Mouse (Mus musculus): ENCODE data around the gene Srsf4. TPM values are rescaled to one million over a fixed set of nuclear protein-coding genes. Genes with fewer than 3 reads are reported as not detected.
A peak's percentile ranks its signal among the peaks of the same experiment; 100 is the strongest.

The Srsf4 gene
- polyA plus RNA-seq, 1 experiment from 2014 or later = 131 TPM

DNA sequence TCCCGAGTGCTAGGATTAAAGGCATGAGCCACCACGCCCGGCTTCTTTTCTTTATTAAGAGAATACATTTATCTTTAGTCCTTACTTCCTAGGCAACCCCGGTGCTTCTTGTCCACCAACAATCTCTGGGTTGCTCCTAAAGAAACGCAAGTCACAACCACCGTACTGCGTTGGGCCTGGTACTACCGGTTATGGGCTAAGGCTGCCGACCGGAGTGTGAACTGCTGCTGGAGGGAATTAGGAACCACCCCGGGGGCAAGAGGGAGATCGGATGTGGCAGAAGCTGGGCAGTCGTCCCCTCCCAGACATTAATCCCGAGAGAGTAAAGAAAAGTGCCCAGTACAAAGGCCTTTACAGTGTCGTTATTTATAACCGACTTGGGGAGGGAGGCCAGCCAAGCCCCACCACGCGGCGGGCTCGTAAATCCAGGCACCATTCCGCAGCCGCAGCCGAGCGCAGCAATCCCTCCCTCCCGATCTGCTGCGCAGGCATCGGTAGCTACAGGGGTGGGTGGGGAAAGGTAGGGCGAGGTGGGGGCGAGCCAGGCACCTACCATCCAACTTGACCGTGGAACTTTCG is 41.6 kb downstream of the Srsf4 start:
- TF ChIP-seq CTCF (IDR thresholded peaks at IDR 0.05; ENCODE audit: low read depth) = no peak
- H3K9ac ChIP-seq = peak overlapping the region; percentile 40
- H3K27ac ChIP-seq (ENCODE audit: low read depth) = no peak overlapping the region
- 5% methylated on average over 31 of the region's 31 CpGs for WGBS
- H3K4me1 ChIP-seq (ENCODE audit: insufficient read depth) = peaks cover 11% of the 10 kb centered on the region; the same call in 1 of the 2 replicates
- DNase-seq (peak; percentile 67), ATAC-seq (ENCODE audit: insufficient read depth) (no peak)
- H3K4me3 ChIP-seq (ENCODE audit: low read depth, low read length) = peak overlapping the region; percentile 26
- H3K4me2 ChIP-seq = peak overlapping the region; percentile 65
- H3K27me3 ChIP-seq (ENCODE audit: insufficient read depth, low read length) = peaks cover 56% of the 10 kb centered on the region
- H3K36me3 ChIP-seq (ENCODE audit: insufficient read depth) = no peaks in the 10 kb centered on the region
- no peaks in the 10 kb centered on the region for H3K9me3 ChIP-seq (ENCODE audit: low read depth, low read length)

DNA sequence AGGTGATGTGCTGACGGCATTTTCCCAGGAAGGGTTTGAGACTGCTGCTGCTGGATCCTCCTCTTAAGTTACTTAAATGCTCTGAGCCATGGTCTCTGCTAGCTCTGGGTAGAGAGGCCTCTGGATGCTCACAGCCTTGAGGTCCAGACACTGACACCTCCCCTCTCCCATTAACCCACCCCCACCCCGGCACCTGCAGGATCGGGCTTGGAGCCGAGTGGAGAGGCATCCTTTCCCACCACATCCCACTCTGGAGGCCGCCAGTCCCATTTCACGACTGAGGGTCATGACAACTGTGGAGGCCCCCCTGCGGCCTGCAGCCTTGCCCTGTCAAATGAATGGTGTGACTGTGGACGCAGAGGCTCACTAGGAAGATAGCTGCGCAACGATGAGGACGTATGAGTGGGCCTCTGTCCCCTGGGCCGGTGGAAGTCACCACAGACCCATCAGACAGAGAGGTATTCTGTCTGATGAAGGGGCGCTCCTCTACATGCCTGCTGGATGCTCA is 42.5 kb downstream of the Srsf4 start:
- H3K4me3 ChIP-seq (ENCODE audit: low read depth, low read length) = peak overlapping the region; percentile 26
- no peaks in the 10 kb centered on the region for H3K9me3 ChIP-seq (ENCODE audit: low read depth, low read length)
- peak overlapping the region; percentile 65 for H3K4me2 ChIP-seq
- no peak for DNase-seq
- ATAC-seq (ENCODE audit: insufficient read depth) = no peak
- peaks cover 7% of the 10 kb centered on the region; the same call in 1 of the 2 replicates for H3K4me1 ChIP-seq (ENCODE audit: insufficient read depth)
- 23% methylated on average over 13 of the region's 13 CpGs for WGBS
- no peaks in the 10 kb centered on the region for H3K36me3 ChIP-seq (ENCODE audit: insufficient read depth)
- no peak overlapping the region for H3K27ac ChIP-seq (ENCODE audit: low read depth)
- no peak overlapping the region for H3K9ac ChIP-seq
- H3K27me3 ChIP-seq (ENCODE audit: insufficient read depth, low read length) = peaks cover 64% of the 10 kb centered on the region
- no peak for TF ChIP-seq CTCF (IDR thresholded peaks at IDR 0.05; ENCODE audit: low read depth)

DNA sequence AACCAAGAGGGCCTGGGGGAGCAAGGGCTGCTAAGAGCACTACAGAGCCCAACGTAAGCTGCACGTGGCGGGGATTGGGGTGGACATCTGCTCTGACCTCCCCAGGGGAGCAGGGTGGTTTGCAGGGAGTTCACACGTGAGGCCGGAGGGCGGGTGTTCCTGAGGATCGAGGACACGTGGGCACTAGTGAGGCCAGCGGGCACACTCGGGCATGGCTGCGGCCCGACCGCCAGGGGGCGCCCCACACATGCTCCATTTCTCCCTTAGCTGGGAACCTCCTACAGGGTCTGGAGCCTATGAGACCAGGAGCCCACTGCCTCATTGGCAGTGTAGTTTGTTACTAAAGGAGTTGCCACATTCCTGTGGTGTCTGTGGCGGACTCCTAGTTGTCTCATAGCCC is 43.0 kb downstream of the Srsf4 start:
- WGBS = 12% methylated on average over 15 of the region's 15 CpGs
- no peak overlapping the region for H3K4me3 ChIP-seq (ENCODE audit: low read depth, low read length)
- H3K9me3 ChIP-seq (ENCODE audit: low read depth, low read length) = no peaks in the 10 kb centered on the region
- peaks cover 7% of the 10 kb centered on the region; the same call in 1 of the 2 replicates for H3K4me1 ChIP-seq (ENCODE audit: insufficient read depth)
- ATAC-seq (ENCODE audit: insufficient read depth) (peak; percentile 18; the same call in 1 of the 2 replicates), DNase-seq (peak; percentile 79)
- no peak overlapping the region for H3K4me2 ChIP-seq
- TF ChIP-seq CTCF (IDR thresholded peaks at IDR 0.05; ENCODE audit: low read depth) = peak; percentile 91
- H3K9ac ChIP-seq = no peak overlapping the region
- peaks cover 67% of the 10 kb centered on the region for H3K27me3 ChIP-seq (ENCODE audit: insufficient read depth, low read length)
- no peaks in the 10 kb centered on the region for H3K36me3 ChIP-seq (ENCODE audit: insufficient read depth)
- H3K27ac ChIP-seq (ENCODE audit: low read depth) = no peak overlapping the region

DNA sequence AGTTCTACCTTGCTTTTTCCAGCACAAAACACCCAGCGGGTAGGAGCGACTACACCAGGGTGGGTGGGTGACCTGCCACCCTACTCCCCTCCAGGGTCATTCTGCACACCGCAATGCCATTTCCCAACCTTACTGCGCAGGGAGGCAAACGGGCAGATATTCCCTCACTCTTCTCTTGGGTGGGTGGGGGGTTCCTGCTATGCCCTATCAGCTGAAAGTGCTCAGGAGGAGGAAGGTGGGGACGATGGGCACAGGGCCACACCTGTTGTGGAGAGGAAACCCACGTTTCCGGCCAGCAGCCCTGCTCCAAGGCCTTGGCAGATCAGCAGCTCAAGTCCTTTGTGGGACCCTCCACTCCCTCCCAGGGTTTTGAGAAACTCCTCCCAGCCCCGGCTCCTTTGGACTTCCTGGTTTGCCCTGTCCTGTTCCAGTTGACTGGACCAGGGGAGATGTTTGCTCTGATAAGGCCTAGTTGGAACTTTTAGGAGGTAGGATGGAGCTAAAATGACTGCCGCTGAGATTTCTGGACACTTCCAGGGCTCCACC is 43.7 kb downstream of the Srsf4 start:
- WGBS = 67% methylated on average over 10 of the region's 10 CpGs
- Histone ChIP-seq H3K27me3 (ENCODE audit: insufficient read depth, low read length) (peaks cover 71% of the 10 kb centered on the region), H3K9ac (no peak overlapping the region), H3K27ac (ENCODE audit: low read depth) (no peak overlapping the region), H3K4me3 (ENCODE audit: low read depth, low read length) (no peak overlapping the region), H3K4me2 (no peak overlapping the region), H3K4me1 (ENCODE audit: insufficient read depth) (peaks cover 9% of the 10 kb centered on the region), H3K36me3 (ENCODE audit: insufficient read depth) (no peaks in the 10 kb centered on the region), H3K9me3 (ENCODE audit: low read depth, low read length) (no peaks in the 10 kb centered on the region)
- no peak for TF ChIP-seq CTCF (IDR thresholded peaks at IDR 0.05; ENCODE audit: low read depth)
- no peak for ATAC-seq (ENCODE audit: insufficient read depth)
- no peak for DNase-seq

DNA sequence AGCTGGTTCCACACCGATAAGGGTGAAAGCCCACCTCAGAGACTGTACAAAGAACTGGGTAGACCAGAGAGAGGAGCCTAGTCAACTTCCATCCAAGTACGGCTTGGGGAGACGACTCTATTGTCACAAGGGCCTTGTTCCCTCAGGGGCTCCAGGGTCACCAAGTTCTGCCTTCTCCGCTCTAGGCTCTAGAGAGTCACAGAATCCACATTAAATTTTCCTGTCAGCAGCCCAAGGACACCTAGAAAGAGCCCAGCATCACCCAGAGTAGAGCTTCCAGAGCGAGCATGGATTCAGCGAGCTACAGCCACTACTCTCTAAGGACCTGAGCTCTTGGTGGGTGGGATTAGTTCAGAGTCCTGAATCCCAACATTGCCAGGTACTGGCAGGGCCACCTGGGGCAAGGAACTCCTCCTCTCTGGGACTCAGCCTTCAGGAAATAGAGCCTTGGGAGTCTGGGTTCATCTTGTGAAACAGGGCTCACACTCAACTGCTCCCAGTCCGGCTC is 44.7 kb downstream of the Srsf4 start:
- H3K4me2 ChIP-seq = no peak overlapping the region
- ATAC-seq (ENCODE audit: insufficient read depth) = no peak
- DNase-seq = no peak
- 63% methylated on average over 7 of the region's 7 CpGs for WGBS
- peaks cover 7% of the 10 kb centered on the region for H3K36me3 ChIP-seq (ENCODE audit: insufficient read depth)
- H3K4me3 ChIP-seq (ENCODE audit: low read depth, low read length) = no peak overlapping the region
- no peak overlapping the region for H3K9ac ChIP-seq
- TF ChIP-seq CTCF (IDR thresholded peaks at IDR 0.05; ENCODE audit: low read depth) = no peak
- H3K9me3 ChIP-seq (ENCODE audit: low read depth, low read length) = no peaks in the 10 kb centered on the region
- H3K27ac ChIP-seq (ENCODE audit: low read depth) = peak overlapping the region; percentile 21; the same call in 1 of the 2 replicates
- H3K4me1 ChIP-seq (ENCODE audit: insufficient read depth) = peaks cover 11% of the 10 kb centered on the region
- peaks cover 76% of the 10 kb centered on the region for H3K27me3 ChIP-seq (ENCODE audit: insufficient read depth, low read length)

DNA sequence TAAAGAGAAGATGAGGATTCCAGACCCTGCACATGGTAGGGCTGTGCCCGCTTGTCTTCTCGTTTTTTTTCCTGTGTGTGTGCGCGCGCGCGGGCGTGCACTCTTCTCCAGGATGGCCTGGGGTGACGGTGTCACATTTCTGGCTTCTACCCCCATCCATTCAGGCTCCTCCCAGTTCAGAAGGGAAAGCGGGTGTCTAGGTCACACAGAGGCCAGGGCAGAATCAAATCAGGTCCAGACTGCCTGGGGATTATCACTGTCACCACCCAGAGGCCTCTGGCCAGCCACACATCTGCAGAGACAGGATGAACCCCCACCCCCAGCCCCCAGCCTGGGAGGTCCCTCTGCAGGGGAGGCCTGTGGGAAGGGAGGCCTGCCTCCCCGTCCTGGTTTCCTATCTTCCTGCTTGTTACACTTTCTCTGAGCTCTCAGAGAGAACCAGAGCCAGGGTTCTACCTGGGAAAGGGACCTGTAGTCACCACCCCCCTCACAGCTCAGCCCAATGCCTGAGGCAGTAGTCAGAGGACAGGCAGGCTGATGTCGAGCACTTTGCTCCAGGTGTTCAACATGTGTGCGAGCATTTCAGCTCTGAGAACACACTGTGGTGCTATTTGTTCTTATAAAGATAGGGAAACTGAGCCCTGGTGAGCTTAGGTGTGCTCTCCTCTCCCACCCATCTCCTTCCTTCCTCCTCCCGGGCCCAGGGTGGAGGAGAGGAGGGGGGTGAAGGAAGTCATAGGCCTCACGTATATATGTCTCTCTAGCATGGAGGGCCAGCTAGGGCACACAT is 45.5 kb downstream of the Srsf4 start:
- no peak for TF ChIP-seq CTCF (IDR thresholded peaks at IDR 0.05; ENCODE audit: low read depth)
- DNase-seq (peak; percentile 64), ATAC-seq (ENCODE audit: insufficient read depth) (peak; percentile 47; the same call in 1 of the 2 replicates)
- peaks cover 11% of the 10 kb centered on the region for H3K4me1 ChIP-seq (ENCODE audit: insufficient read depth)
- H3K27ac ChIP-seq (ENCODE audit: low read depth) = peak overlapping the region; percentile 21; the same call in 1 of the 2 replicates
- H3K4me2 ChIP-seq = peak overlapping the region; percentile 80; the same call in 1 of the 2 replicates
- H3K27me3 ChIP-seq (ENCODE audit: insufficient read depth, low read length) = peaks cover 77% of the 10 kb centered on the region
- 13% methylated on average over 15 of the region's 15 CpGs for WGBS
- H3K36me3 ChIP-seq (ENCODE audit: insufficient read depth) = peaks cover 8% of the 10 kb centered on the region
- H3K9ac ChIP-seq = peak overlapping the region; percentile 3; the same call in 1 of the 2 replicates
- H3K4me3 ChIP-seq (ENCODE audit: low read depth, low read length) = no peak overlapping the region
- H3K9me3 ChIP-seq (ENCODE audit: low read depth, low read length) = no peaks in the 10 kb centered on the region

All from lung, embryonic 14.5 days (tissue).